Mouse (Mus musculus) urinary bladder, adult 2 months (tissue): ENCODE measurements at regions not wholly inside any gene's neighbourhood (a gene's known extent, or its start where the extent isn't known, plus 50 kb on each side); places are given as distances from the start of the nearest gene placed in this dataset.
A peak's percentile ranks its signal among the peaks of the same experiment; 100 is the strongest.

Experiments
- DNase-seq: peaks from one replicate; pipeline ENCODE4 v3.0.0; 2022; ENCODE audit warnings: low spot score

DNA sequence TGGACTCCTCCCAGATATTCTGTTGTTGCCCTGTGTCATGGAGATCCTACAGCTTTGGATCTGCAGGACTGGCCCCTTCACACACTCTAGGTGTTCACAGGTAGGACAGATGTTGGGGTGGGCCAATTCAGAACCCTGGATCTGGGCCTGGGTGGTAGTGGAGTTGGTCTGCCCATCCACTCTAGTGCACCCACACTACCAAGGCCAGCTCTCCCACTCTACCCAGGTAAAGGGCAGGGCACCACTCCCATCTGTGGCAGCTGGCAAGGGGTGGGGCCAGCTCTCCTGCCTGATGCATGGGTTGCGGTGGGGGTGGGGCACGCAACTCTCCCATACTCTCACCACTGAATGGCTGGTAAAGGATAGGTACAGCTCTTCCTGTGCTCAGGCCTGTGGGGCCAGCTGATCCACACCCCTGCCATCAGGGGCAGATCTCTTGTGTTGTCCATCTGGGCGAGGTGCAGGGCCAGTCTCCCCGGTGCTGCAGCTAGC lies 76.5 kb downstream of the Gja1 start:
- no peak for DNase-seq

DNA sequence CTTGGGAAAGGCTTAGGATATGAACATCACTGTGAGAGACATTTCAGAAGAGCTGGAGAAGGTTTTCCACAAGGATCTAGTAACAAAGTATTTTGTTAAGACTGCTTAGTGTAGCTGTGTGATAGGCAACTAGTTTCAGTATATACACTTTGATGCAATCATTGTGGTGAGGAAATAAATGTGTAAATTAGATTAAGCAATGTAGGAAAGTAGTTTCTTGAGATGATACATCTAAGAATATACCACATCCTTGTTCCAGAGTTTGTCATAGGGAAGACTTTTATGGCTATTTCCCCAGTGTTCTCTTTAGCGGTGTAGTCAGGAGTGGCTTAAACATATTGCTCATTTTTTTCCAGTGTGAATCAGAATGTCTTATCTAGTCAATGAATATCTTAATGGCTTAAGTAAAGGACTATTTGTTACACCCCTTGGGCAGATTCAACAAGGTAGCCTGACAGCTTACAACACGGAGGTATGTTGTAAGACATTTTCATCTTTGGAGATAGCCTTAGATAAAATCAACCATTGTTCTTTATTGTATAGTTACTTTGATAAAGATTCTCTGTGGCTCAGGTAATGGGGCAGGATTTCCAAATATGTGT lies 78.8 kb downstream of the Gja1 start:
- no peak for DNase-seq

- DNase-seq = no peak
Observed at GRCm38 (mm10) chr10:56468537-56468936, 91.4 kb downstream of the Gja1 start.

DNA sequence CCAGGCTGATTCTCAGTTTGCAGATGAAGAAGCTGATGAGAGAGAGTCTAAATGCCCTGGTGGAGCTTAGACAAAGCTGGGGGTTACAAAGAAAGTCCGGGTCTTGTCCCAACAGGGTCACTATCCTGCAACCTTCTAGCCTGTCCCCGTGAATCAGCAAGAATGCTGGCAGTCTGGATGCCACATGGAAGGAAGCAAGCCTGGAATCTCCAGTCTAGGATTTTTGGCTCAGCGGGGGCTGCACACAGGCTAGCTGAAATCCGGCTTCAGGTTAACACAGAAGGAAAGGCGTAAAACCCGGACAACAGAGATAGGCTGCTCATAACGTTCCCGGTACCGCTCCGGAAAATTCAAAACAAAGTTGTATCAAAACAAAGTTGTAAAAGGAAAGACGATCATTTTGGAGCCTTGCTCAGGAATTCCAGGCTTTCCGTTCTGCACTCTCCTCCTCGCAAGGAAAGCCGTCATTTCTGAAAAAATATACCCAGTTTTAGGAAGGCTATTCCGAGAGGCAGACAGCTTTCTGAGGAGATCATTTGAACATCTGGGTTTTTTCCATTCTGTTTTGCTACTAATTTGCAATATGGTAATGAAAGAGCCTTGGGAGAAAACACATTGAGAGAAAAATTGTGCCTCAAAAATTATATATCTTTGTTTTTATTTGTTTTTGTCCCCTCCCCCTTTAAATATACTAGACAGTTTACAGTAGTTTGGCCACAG lies 92.0 kb downstream of the Gja1 start:
- no peak for DNase-seq

- DNase-seq = no peak
Observed at GRCm38 (mm10) chr10:56469895-56470294, 92.8 kb downstream of the Gja1 start.

DNA sequence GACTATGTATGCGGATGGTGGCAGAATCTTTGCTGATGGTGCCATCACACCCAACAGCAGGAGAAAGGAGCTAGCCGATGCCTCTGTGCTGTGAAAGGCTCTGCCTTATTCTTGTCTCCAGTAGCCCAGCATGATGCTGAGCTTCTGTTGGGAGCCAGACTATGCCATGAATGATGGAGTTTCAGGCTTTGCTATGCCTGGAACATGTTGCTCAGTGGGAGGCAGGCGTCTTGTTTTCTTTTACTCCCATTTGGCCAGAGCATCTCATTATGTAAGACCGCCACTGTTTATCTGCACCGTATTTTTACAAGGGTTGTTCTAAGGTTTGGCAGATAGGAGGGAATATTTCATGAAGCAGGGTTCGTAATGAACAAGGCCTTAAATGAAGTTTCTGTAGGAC lies 97.8 kb downstream of the Gja1 start:
- DNase-seq = no peak

DNA sequence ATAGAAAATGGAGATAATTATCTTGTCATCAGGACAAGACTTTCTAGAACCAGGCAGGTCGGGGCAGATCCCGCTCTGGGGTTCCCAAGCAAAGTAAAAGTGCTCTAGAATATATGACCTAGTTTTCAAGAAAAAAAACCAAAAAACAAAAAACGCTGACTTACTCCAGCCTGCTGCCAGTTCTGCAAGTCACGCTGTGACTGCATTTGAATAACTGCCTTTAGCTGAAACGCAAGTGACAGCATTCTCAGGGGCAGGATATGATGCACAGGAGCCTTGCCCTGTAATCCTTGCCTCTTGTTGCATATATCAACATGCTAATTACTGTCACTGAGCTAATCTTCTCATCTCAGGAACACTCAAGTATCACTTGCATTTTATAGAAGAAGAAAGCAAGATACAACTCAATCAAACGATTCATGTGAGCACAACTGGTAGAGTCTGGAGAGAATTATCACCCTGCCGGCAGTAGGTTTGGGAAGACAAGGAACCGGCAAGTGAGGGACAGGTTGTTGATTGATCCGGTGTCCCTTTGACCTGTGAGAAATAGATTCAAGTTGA lies 105.1 kb downstream of the Gja1 start:
- no peak for DNase-seq

GRCm38 (mm10) chr10:56484931-56485330 lies 107.8 kb downstream of the Gja1 start:
- DNase-seq = no peak

DNA sequence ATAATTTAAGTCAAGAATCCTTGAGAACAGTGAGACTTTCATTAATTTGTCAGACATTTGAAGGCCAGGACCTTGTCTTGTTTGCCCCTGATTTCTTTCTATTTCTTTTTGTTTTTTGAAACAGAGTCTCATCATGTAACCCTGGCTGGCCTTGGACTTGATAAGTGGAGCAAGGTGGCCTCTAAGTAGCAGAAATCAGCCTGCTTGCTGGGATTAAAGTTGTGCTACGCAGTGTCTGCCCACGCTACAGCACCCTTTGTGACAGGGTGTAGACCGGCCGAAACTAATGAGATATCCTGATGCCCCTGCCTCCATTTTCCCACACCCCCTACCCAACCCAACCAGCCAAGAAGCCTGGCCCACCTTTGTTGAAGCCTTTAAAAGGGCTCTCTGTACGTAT lies 108.6 kb downstream of the Gja1 start:
- DNase-seq = no peak

DNA sequence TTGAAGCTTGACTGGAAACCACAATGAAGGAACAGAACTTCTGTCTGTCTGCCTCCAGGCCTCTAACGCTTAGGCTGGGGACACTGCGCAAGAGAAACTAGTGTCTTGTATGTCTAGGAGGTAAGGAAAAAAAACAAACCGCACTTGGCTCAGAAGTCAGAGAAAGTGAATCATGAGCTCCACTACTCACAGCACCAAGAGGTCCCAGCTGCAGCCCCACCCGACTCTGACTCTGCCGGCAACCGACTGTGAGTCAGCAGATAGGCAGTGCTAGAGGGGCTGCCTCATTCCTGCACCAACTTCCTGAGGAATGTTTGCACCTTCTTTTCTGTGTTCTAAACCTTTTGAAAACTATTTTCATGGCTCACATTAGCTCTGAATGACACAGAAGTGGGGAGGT lies 109.5 kb downstream of the Gja1 start:
- DNase-seq = peak; percentile 21

- DNase-seq = no peak
Observed at GRCm38 (mm10) chr10:56493461-56493860, 116.3 kb downstream of the Gja1 start.

GRCm38 (mm10) chr10:56495352-56495751 lies 118.2 kb downstream of the Gja1 start:
- DNase-seq = no peak

DNA sequence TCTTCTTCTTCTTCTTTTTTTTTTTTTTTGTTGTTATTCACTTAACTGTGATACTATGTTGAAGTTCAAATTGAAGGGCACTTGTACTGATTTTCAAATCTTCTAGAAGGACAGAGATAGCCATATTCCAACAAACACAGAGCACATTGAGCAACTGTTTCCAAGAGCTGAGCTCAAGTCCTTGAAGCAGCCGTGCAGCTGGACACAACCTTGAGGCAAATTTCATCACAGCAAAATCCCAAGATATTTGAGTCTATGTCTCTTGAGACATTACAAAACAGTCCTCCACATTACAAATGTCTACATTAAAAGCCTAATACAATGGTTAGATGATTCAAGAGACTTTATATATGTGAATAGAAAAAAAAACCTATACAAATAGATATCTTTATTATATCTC lies 141.9 kb downstream of the Gja1 start:
- no peak for DNase-seq

GRCm38 (mm10) chr10:56525791-56526190 lies 148.7 kb downstream of the Gja1 start:
- no peak for DNase-seq

- DNase-seq = no peak
Observed at GRCm38 (mm10) chr10:56537091-56537490, 160.0 kb downstream of the Gja1 start.

GRCm38 (mm10) chr10:56539827-56540511 lies 162.8 kb downstream of the Gja1 start:
- DNase-seq = no peak

- DNase-seq = no peak
Observed at GRCm38 (mm10) chr10:56542106-56542505, 165.0 kb downstream of the Gja1 start.

DNA sequence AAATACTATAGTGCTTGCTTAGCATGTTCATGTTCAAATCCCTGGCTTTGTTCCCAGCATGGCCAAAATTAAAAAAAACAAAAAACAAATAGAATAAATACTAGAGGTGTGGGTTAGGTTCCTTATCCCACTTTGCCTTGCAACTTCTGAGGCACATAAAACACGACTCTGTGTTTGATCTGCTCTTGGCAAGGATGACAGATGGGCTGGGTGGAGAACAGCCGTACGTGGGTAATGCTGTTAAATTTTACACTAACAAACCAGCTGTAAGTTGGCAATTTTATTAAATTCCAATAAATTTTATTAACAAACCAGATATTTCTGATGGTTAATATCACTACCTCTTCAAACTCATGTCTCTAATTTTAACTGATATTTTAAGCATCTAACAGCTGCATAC lies 168.9 kb downstream of the Gja1 start:
- DNase-seq = no peak

GRCm38 (mm10) chr10:56546824-56547223 lies 169.7 kb downstream of the Gja1 start:
- DNase-seq = no peak

DNA sequence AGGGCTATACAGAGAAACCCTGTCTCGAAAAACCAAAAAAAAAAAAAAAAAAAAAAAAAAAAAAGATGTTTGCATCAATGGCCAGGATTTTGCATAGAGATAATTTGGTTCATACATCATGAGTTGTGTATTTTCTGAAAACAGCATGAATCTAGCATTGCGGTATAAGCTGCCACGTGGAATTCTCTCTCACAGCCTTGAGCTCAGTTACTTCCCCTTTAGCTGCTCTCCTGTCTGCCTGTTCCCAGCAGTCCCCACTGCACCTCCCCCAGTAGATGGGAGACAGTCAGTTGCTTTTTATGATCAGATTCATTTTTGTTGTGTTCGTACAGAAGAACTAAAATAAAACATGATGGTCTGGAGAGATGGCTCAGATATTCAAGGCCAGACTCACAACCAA lies 170.7 kb downstream of the Gja1 start:
- no peak for DNase-seq

GRCm38 (mm10) chr10:56566836-56567442 lies 189.8 kb downstream of the Gja1 start:
- no peak for DNase-seq

DNA sequence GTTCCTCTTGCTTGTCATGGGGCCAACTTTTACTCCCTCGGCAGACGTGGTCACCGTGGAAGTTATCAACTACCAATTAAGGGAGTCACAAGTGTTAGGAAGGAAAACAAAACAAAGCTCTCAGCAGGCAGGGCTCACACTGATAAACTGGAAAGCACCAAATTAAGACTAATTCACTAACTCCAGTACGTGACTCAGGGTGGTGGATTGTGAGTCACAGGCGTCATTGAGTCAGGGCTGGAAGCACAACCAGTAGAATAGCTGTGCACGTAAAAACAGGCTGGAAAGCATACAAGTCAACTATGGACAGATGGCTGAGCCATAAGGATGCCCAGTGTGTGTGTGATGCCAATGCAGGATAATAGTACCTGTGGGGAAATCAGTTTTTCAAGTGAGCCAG lies 204.9 kb downstream of the Gja1 start:
- DNase-seq = no peak
